Mouse (Mus musculus) small intestine, adult 2 months (tissue): ENCODE measurements around the gene Vmn2r94. TPM values are rescaled to one million over a fixed set of nuclear protein-coding genes. Genes with fewer than 3 reads are reported as not detected.

Source experiments
- H3K27ac ChIP-seq: fragments of 200-500 bp; 2 replicates; pipeline ENCODE4 v1.5.1; 2012; ENCODE audit warnings: low read depth, low read length, control low read depth, inconsistent platforms; ENCODE audit not compliant: insufficient read depth
- H3K27me3 ChIP-seq: fragments of 200-500 bp; 2 replicates; pipeline ENCODE4 v1.6.1; 2012; ENCODE audit warnings: mild to moderate bottlenecking, moderate library complexity, low read length, inconsistent platforms; ENCODE audit not compliant: control insufficient read depth, insufficient read depth
- H3K36me3 ChIP-seq: fragments of 200-500 bp; 2 replicates; pipeline ENCODE4 v1.6.1; 2012; ENCODE audit warnings: mild to moderate bottlenecking, low read length, control low read depth, inconsistent platforms; ENCODE audit not compliant: control insufficient read depth, insufficient read depth
- H3K4me1 ChIP-seq: fragments of 200-500 bp; 2 replicates; pipeline ENCODE4 v1.6.1; 2012; ENCODE audit warnings: low read length, inconsistent platforms, mixed read lengths; ENCODE audit not compliant: control insufficient read depth, insufficient read depth, insufficient read length
- H3K4me3 ChIP-seq: fragments of 200-500 bp; 2 replicates; pipeline ENCODE4 v1.5.1; 2012; ENCODE audit warnings: low read depth, mild to moderate bottlenecking, control low read depth, inconsistent platforms, low read length, moderate library complexity
- CTCF ChIP-seq: fragments of 200-500 bp; IDR thresholded peaks from 2 replicates; pipeline ENCODE4 v1.5.1; 2012; ENCODE audit warnings: low read depth, mild to moderate bottlenecking, control low read depth, inconsistent platforms, low read length, moderate library complexity, mixed read lengths; ENCODE audit not compliant: insufficient replicate concordance, insufficient read length; ENCODE audit errors: extremely low read depth
- POLR2A ChIP-seq: fragments of 200-500 bp; IDR thresholded peaks from 2 replicates; pipeline ENCODE4 v1.6.1; 2012; ENCODE audit warnings: low read depth, mild to moderate bottlenecking, control low read depth, inconsistent platforms, low read length, moderate library complexity
- WGBS: fragments of 180-500 bp; shearing (Covaris S2); methylation state at CpG from one replicate; pipeline ENCODE4 v1.1.7; 2018; 5-methylcytosine and 5-hydroxymethylcytosine counted together
- polyA plus RNA-seq: library from polyadenylated mRNA; depleted of rRNA; stranded (reverse); fragments of >200 nt; gene quantifications from 2 replicates; pipeline ENCODE4 v1.2.3, GENCODE M21; 2012; rRNA removed

Vmn2r94 gene
- not detected in 2 replicates for polyA plus RNA-seq

DNA sequence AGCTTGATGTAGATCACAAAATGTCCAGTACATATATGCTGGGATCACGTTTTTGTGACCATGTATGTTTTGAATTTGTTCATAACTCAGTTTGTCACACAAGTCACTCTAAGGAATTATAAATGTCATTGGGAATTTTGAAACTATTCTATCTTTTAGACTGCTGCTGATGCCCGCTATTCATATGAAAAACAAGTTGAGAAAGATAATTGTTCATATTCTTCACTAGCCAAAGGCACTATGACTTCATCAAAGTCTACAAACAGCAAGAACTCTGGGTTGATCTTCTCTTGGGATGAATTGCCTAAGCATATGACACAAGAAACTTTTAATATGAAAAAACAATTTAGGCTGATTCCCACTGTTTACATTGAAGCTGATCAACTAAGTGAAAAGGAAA is at the start of gene Vmn2r94:
Vmn2r94 (minus strand) TSS at position 101 of the 400 bp plus-strand sequence.
- Histone ChIP-seq H3K27ac (no peak within 1 kb of the TSS), H3K36me3 (no peaks in the 10 kb centered on the region), H3K4me1 (no peaks in the 10 kb centered on the region), H3K4me3 (no peak within 1 kb of the TSS), H3K27me3 (no peaks in the 10 kb centered on the region)
- TF ChIP-seq CTCF (no peak), POLR2A (no peak)
- WGBS = 55% methylated on average over 2 of the region's 2 CpGs

DNA sequence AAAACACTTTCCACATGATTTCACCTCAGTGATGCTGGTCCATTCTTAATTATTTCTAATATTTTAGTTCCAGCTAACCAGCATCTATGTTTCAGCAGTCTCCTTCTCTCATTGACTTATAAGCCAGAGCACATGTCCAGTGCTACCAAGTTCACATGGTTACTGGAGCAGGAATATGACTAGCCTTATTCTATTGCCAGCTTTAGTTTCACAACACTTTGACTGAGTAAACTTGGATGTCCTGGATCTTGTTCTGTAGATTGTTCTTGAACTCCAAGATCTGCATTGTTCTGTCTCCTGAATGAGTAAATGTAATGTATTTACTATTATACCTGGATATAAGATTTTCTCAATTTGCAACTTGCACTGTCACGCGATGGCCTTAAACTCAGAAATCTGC is 45.5 kb upstream of the Vmn2r94 start:
- TF ChIP-seq POLR2A = no peak
- no peak for TF ChIP-seq CTCF
- Histone ChIP-seq H3K27ac (no peak overlapping the region), H3K4me1 (no peaks in the 10 kb centered on the region), H3K36me3 (no peaks in the 10 kb centered on the region), H3K4me3 (no peak overlapping the region), H3K27me3 (no peaks in the 10 kb centered on the region)
- WGBS = 92% methylated on average over 2 of the region's 2 CpGs

GRCm38 (mm10) chr17:18297799-18298198 is 20.2 kb upstream of the Vmn2r94 start, which contains the start of gene Vmn2r93:
TSS of gene Vmn2r93 (plus strand) at chr17:18298099.
- WGBS = 44% methylated on average over 1 of the region's 1 CpGs
- TF ChIP-seq CTCF (no peak), POLR2A (no peak)
- Histone ChIP-seq H3K4me3 (no peak within 1 kb of the TSS), H3K27me3 (no peaks in the 10 kb centered on the region), H3K27ac (no peak within 1 kb of the TSS), H3K36me3 (no peaks in the 10 kb centered on the region), H3K4me1 (no peaks in the 10 kb centered on the region)

DNA sequence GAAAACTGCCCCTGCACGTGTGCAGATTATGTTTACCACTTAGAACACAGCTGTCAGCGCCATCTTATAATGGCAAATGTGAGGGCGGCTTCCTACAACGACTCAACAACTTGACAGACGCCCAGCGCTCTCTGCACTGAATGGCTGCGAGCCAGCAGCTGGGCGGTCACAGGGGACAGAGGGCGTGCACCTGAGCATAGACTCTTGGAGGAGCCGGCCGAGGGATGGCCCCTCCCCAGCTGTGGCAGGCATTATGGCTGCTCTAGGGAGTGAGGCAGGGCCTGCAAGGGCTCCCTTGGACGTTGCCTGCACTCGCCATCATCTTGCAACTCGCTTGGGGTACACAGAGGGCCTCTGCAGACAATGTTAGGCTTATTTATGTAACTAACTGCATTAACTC is 40.6 kb downstream of the Vmn2r94 start:
- Histone ChIP-seq H3K4me3 (no peak overlapping the region), H3K36me3 (no peaks in the 10 kb centered on the region), H3K27me3 (no peaks in the 10 kb centered on the region), H3K4me1 (no peaks in the 10 kb centered on the region), H3K27ac (no peak overlapping the region)
- WGBS = 83% methylated on average over 14 of the region's 14 CpGs
- no peak for TF ChIP-seq POLR2A
- no peak for TF ChIP-seq CTCF

GRCm38 (mm10) chr17:18231996-18232395 is 45.6 kb downstream of the Vmn2r94 start:
- no peaks in the 10 kb centered on the region for H3K4me1 ChIP-seq
- WGBS = 72% methylated on average over 2 of the region's 2 CpGs
- no peaks in the 10 kb centered on the region for H3K36me3 ChIP-seq
- H3K27ac ChIP-seq = no peak overlapping the region
- TF ChIP-seq POLR2A = no peak
- TF ChIP-seq CTCF = no peak
- H3K27me3 ChIP-seq = no peaks in the 10 kb centered on the region
- no peak overlapping the region for H3K4me3 ChIP-seq

DNA sequence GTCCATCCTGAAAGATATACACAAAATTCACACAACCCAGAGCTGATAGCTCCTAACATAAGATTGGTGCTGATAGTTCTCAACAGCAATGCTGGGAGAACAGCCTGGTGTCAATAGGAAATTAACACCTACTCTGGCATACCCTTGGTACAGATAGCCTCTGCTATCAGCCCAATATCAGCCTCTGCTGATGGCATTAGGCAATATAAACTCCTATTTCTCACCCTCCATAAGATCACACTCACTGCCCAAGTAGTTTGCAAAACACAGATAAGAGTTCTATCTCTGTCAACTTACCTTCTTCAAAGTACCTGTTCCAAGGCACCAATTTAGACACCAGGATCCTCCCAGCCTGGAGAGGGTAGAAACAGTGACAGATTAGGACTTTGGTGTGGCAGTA is 56.3 kb downstream of the Vmn2r94 start:
- Histone ChIP-seq H3K27ac (no peak overlapping the region), H3K4me1 (no peaks in the 10 kb centered on the region), H3K36me3 (no peaks in the 10 kb centered on the region), H3K4me3 (no peak overlapping the region), H3K27me3 (no peaks in the 10 kb centered on the region)
- TF ChIP-seq POLR2A = no peak
- no peak for TF ChIP-seq CTCF

Other genes starting within 250 kb of the Vmn2r94 start
- gene Vmn2r124, start 228.3 kb downstream of the Vmn2r94 start, polyA plus RNA-seq = not detected in 2 replicates
- gene Vmn2r91, start 192.7 kb downstream of the Vmn2r94 start, polyA plus RNA-seq = not detected in 2 replicates
- gene Vmn2r92, start 125.9 kb downstream of the Vmn2r94 start, polyA plus RNA-seq = not detected in 2 replicates
- not detected in 2 replicates for gene Vmn2r93, start 20.3 kb upstream of the Vmn2r94 start, polyA plus RNA-seq
- not detected in 2 replicates for gene Vmn2r95, start 146.3 kb upstream of the Vmn2r94 start, polyA plus RNA-seq